Mouse (Mus musculus) liver, embryonic 12.5 days (tissue): ENCODE measurements around the gene Gtpbp10. TPM values are rescaled to one million over a fixed set of nuclear protein-coding genes. Genes with fewer than 3 reads are reported as not detected.

Source experiments
- ATAC-seq: fragments of 200-750 bp; cut with Nextera tagmentation; 2 replicates; pipeline ENCODE4 v1.8.0; 2017; ENCODE audit warnings: moderate number of reproducible peaks, mild to moderate bottlenecking, moderate library complexity
- H3K27ac ChIP-seq: fragments of 300-500 bp; sonication (generic); 2 replicates; pipeline ENCODE4 v1.5.1; 2016; ENCODE audit warnings: mild to moderate bottlenecking
- H3K27me3 ChIP-seq: fragments of 300-500 bp; sonication (generic); replicated peaks from 2 replicates; pipeline ENCODE4 v1.6.1; 2016; ENCODE audit warnings: mild to moderate bottlenecking, moderate library complexity
- H3K36me3 ChIP-seq: fragments of 300-500 bp; sonication (generic); 2 replicates; pipeline ENCODE4 v1.6.1; 2016; ENCODE audit warnings: mild to moderate bottlenecking, moderate library complexity
- H3K4me1 ChIP-seq: fragments of 300-500 bp; sonication (generic); 2 replicates; pipeline ENCODE4 v1.6.1; 2016
- H3K4me2 ChIP-seq: fragments of 300-500 bp; sonication (generic); 2 replicates; pipeline ENCODE4 v1.6.1; 2016; ENCODE audit warnings: mild to moderate bottlenecking, moderate library complexity
- H3K4me3 ChIP-seq: fragments of 300-500 bp; sonication (generic); 2 replicates; pipeline ENCODE4 v1.5.1; 2016; ENCODE audit warnings: mild to moderate bottlenecking, moderate library complexity
- H3K9ac ChIP-seq: fragments of 300-500 bp; sonication (generic); 2 replicates; pipeline ENCODE4 v1.6.1; 2016; ENCODE audit warnings: mild to moderate bottlenecking, moderate library complexity
- H3K9me3 ChIP-seq: fragments of 300-500 bp; sonication (generic); replicated peaks from 2 replicates; pipeline ENCODE4 v1.6.1; 2016; ENCODE audit warnings: mild to moderate bottlenecking, moderate library complexity
- WGBS: fragments of 180-500 bp; shearing (Covaris S2); methylation state at CpG from one replicate; pipeline ENCODE4 v1.1.7; 2016; ENCODE audit not compliant: insufficient replicate concordance; 5-methylcytosine and 5-hydroxymethylcytosine counted together
- polyA plus RNA-seq: library from polyadenylated mRNA; unstranded; fragments of >200 nt; fragmentation: Nextera tagmentation; extraction: Ambion mirVana; gene quantifications from 2 replicates; pipeline ENCODE4 v1.2.1, GENCODE M21; 2016

The Gtpbp10 gene
- 14.6 and 15.7 TPM in 2 replicates for polyA plus RNA-seq

GRCm38 (mm10) chr5:5559079-5559740 lies at the start of gene Gtpbp10:
Gtpbp10 (minus strand) TSS chr5:5559538.
- Histone ChIP-seq H3K4me3 (peak within 1 kb of the TSS; percentile 79), H3K36me3 (peaks cover 12% of the 10 kb centered on the region), H3K9ac (peak within 1 kb of the TSS; percentile 74), H3K9me3 (no peaks in the 10 kb centered on the region), H3K4me2 (peak within 1 kb of the TSS; percentile 77), H3K27me3 (no peaks in the 10 kb centered on the region), H3K4me1 (peaks cover 20% of the 10 kb centered on the region), H3K27ac (peak within 1 kb of the TSS; percentile 69)
- WGBS, result under 1% methylated on average over 43 of the region's 43 CpGs
- ATAC-seq, result peak; percentile 94

- no peak overlapping the region for H3K9ac ChIP-seq
- no peak for ATAC-seq
- no peaks in the 10 kb centered on the region for H3K4me1 ChIP-seq
- no peaks in the 10 kb centered on the region for H3K36me3 ChIP-seq
- H3K27ac ChIP-seq, result no peak overlapping the region
- no peak overlapping the region for H3K4me3 ChIP-seq
- H3K4me2 ChIP-seq, result no peak overlapping the region
- H3K9me3 ChIP-seq, result no peaks in the 10 kb centered on the region
- 67% methylated on average over 3 of the region's 3 CpGs for WGBS
- H3K27me3 ChIP-seq, result no peaks in the 10 kb centered on the region
These were observed 28.3 kb upstream of the Gtpbp10 start for GRCm38 (mm10) chr5:5587686-5588085.

GRCm38 (mm10) chr5:5573749-5574317 lies 14.5 kb upstream of the Gtpbp10 start, which contains the start of gene Gm8773:
Gm8773 (plus strand) TSS chr5:5573799.
- Histone ChIP-seq H3K27ac (no peak within 1 kb of the TSS), H3K36me3 (no peaks in the 10 kb centered on the region), H3K9me3 (no peaks in the 10 kb centered on the region), H3K4me3 (peak within 1 kb of the TSS; percentile 56), H3K4me2 (peak within 1 kb of the TSS; percentile 76), H3K27me3 (peaks cover 11% of the 10 kb centered on the region), H3K9ac (0 out of 2 replicates have a peak within 1 kb of the TSS, but pooled peaks have one; percentile 27), H3K4me1 (0 out of 2 replicates have a peak, but pooled peaks cover 8% of the 10 kb centered on the region)
- ATAC-seq, result peak; percentile 82
- WGBS, result 2% methylated on average over 24 of the region's 24 CpGs

GRCm38 (mm10) chr5:5562435-5562834 lies 3.1 kb upstream of the Gtpbp10 start:
- no peaks in the 10 kb centered on the region for H3K9me3 ChIP-seq
- WGBS, result 47% methylated on average over 3 of the region's 3 CpGs
- H3K27ac ChIP-seq, result no peak overlapping the region
- H3K27me3 ChIP-seq, result no peaks in the 10 kb centered on the region
- H3K4me3 ChIP-seq, result no peak overlapping the region
- no peak for ATAC-seq
- no peak overlapping the region for H3K4me2 ChIP-seq
- no peaks in the 10 kb centered on the region for H3K36me3 ChIP-seq
- H3K4me1 ChIP-seq, result peaks cover 19% of the 10 kb centered on the region
- H3K9ac ChIP-seq, result no peak overlapping the region

GRCm38 (mm10) chr5:5561041-5561706 lies 1.8 kb upstream of the Gtpbp10 start:
- H3K27ac ChIP-seq, result no peak overlapping the region
- no peaks in the 10 kb centered on the region for H3K27me3 ChIP-seq
- no peak overlapping the region for H3K9ac ChIP-seq
- WGBS, result 58% methylated on average over 4 of the region's 4 CpGs
- no peak overlapping the region for H3K4me3 ChIP-seq
- peaks cover 20% of the 10 kb centered on the region for H3K4me1 ChIP-seq
- no peak overlapping the region for H3K4me2 ChIP-seq
- H3K36me3 ChIP-seq, result no peaks in the 10 kb centered on the region
- ATAC-seq, result no peak
- no peaks in the 10 kb centered on the region for H3K9me3 ChIP-seq

GRCm38 (mm10) chr5:5559798-5560197 lies 460 bp upstream of the Gtpbp10 start:
- Histone ChIP-seq H3K4me1 (peaks cover 20% of the 10 kb centered on the region), H3K4me2 (peak overlapping the region; percentile 77), H3K9me3 (no peaks in the 10 kb centered on the region), H3K4me3 (peak overlapping the region; percentile 79), H3K27me3 (no peaks in the 10 kb centered on the region), H3K9ac (peak overlapping the region; percentile 74; the same call in 1 of the 2 replicates), H3K36me3 (peaks cover 6% of the 10 kb centered on the region), H3K27ac (no peak overlapping the region)
- WGBS, result 44% methylated on average over 8 of the region's 8 CpGs
- no peak for ATAC-seq

GRCm38 (mm10) chr5:5551110-5551509 lies 8.2 kb downstream of the Gtpbp10 start:
- Histone ChIP-seq H3K36me3 (peaks cover 62% of the 10 kb centered on the region), H3K4me2 (no peak overlapping the region), H3K4me3 (no peak overlapping the region), H3K4me1 (no peaks in the 10 kb centered on the region), H3K27me3 (no peaks in the 10 kb centered on the region), H3K27ac (no peak overlapping the region), H3K9me3 (no peaks in the 10 kb centered on the region), H3K9ac (no peak overlapping the region)
- no peak for ATAC-seq
- WGBS, result 59% methylated on average over 1 of the region's 1 CpGs

GRCm38 (mm10) chr5:5540385-5540784 lies 19.0 kb downstream of the Gtpbp10 start:
- Histone ChIP-seq H3K4me2 (no peak overlapping the region), H3K9me3 (no peaks in the 10 kb centered on the region), H3K36me3 (peaks cover 61% of the 10 kb centered on the region), H3K9ac (no peak overlapping the region), H3K4me1 (no peaks in the 10 kb centered on the region), H3K27me3 (no peaks in the 10 kb centered on the region), H3K4me3 (no peak overlapping the region), H3K27ac (no peak overlapping the region)
- 60% methylated on average over 3 of the region's 3 CpGs for whole genome bisulfite sequencing
- ATAC-seq, result no peak

- H3K9ac ChIP-seq, result no peak overlapping the region
- no peak overlapping the region for H3K4me2 ChIP-seq
- 66% methylated on average over 3 of the region's 3 CpGs for WGBS
- H3K4me1 ChIP-seq, result no peaks in the 10 kb centered on the region
- H3K9me3 ChIP-seq, result no peaks in the 10 kb centered on the region
- H3K27ac ChIP-seq, result no peak overlapping the region
- peaks cover 61% of the 10 kb centered on the region for H3K36me3 ChIP-seq
- H3K4me3 ChIP-seq, result no peak overlapping the region
- 0 out of 2 replicates have a peak, but pooled peaks have one; percentile 58 for ATAC-seq
- H3K27me3 ChIP-seq, result no peaks in the 10 kb centered on the region
These were observed 19.6 kb downstream of the Gtpbp10 start for GRCm38 (mm10) chr5:5539771-5540170.

GRCm38 (mm10) chr5:5536131-5536530 lies 23.2 kb downstream of the Gtpbp10 start:
- H3K9ac ChIP-seq, result no peak overlapping the region
- 68% methylated on average over 1 of the region's 1 CpGs for WGBS
- no peak for ATAC-seq

GRCm38 (mm10) chr5:5533656-5534420 lies 25.5 kb downstream of the Gtpbp10 start:
- 74% methylated on average over 3 of the region's 3 CpGs for WGBS

More at GRCm38 (mm10) chr5:5536131-5536530, 23.2 kb downstream of the Gtpbp10 start:
- H3K36me3 ChIP-seq, result peaks cover 31% of the 10 kb centered on the region
- no peaks in the 10 kb centered on the region for H3K4me1 ChIP-seq
- no peak overlapping the region for H3K4me2 ChIP-seq
- H3K4me3 ChIP-seq, result no peak overlapping the region
- no peaks in the 10 kb centered on the region for H3K9me3 ChIP-seq
- H3K27me3 ChIP-seq, result no peaks in the 10 kb centered on the region
- no peak overlapping the region for H3K27ac ChIP-seq

More at GRCm38 (mm10) chr5:5533656-5534420, 25.5 kb downstream of the Gtpbp10 start:
- Histone ChIP-seq H3K9ac (no peak overlapping the region), H3K9me3 (no peaks in the 10 kb centered on the region), H3K27me3 (no peaks in the 10 kb centered on the region), H3K4me3 (no peak overlapping the region), H3K36me3 (peaks cover 12% of the 10 kb centered on the region), H3K4me2 (no peak overlapping the region), H3K27ac (no peak overlapping the region), H3K4me1 (no peaks in the 10 kb centered on the region)
- peak; percentile 65 for ATAC-seq
